Mouse (Mus musculus): ENCODE data around the gene Slc41a1. TPM values are rescaled to one million over a fixed set of nuclear protein-coding genes. Genes with fewer than 3 reads are reported as not detected.

Slc41a1 gene
- polyA plus RNA-seq, 1 experiment, result 73.5 TPM

DNA sequence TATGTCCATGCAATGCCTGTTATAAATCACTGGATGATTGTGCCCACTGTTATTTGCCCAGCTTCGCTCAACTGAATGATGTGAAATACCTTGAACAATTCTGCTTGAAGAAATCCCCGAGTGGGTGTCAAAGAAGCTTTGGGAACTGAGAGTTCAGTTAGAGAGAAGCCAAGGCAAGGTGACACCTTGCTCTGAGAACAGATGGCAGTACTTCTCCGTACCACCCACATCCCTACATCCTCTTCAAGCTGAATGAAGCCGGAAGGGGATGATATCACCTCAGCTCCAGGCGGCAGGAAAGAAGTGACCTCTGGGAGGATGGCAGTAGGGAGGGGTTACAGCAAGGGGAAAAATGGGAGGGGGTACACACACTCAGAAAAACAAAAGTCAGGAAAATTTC, 3.7 kb upstream of the Slc41a1 start:
- WGBS, result 70% methylated on average over 5 of the region's 5 CpGs
- no peaks in the 10 kb centered on the region for H3K36me3 ChIP-seq (ENCODE audit: control insufficient read depth, insufficient read depth, low read length)

DNA sequence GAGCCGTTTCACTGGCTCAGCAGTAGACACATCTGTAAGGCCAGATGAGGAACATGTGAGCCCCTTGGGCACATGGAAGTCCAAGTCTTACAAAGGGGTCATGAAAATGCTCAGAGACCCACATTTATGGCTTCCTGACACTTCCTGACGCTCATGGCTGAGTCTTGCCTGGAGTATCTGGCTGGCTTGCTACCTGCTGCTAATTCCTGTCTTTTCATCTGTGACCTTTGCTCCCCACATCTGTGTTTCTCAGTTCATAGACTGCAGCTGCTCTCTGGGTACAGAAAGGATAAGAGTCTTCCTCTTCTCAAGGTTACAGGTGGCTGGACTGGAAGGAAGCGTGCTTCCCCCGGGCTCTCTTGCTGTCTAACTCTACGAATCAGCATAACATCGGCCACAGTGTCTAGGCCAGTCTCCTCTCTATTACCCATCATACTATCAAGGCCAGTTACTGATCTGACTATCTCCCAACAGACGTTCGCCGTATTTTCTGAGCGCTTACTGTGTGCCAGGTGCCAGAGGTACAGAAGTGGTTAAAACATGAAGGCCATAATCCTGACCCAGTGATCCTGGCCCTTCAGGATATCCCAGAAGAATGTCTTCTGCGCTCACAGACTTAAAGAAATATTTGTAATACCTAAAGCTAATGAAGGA, 2.6 kb upstream of the Slc41a1 start:
- DNase-seq, result peak; percentile 9
- no peaks in the 10 kb centered on the region for H3K27me3 ChIP-seq (ENCODE audit: control insufficient read depth, insufficient read depth, low read length)
- WGBS, result 83% methylated on average over 11 of the region's 11 CpGs
- no peaks in the 10 kb centered on the region for H3K36me3 ChIP-seq (ENCODE audit: control insufficient read depth, insufficient read depth, low read length)
- TF ChIP-seq CTCF (IDR thresholded peaks at IDR 0.05; ENCODE audit: borderline replicate concordance, control insufficient read depth, extremely low read depth, insufficient read depth, low read length, poor library complexity), result no peak
- no peak overlapping the region for H3K27ac ChIP-seq (ENCODE audit: control insufficient read depth, insufficient read depth, low read length)
- H3K4me1 ChIP-seq (replicated peaks; ENCODE audit: control insufficient read depth, insufficient read depth, low read length), result peaks cover 10% of the 10 kb centered on the region
- H3K4me3 ChIP-seq (ENCODE audit: control insufficient read depth, insufficient read depth, low read length), result no peak overlapping the region

More for the DNA sequence above, 3.7 kb upstream of the Slc41a1 start:
- TF ChIP-seq POLR2A (IDR thresholded peaks at IDR 0.05; ENCODE audit: control insufficient read depth, extremely low read depth, insufficient read depth, low read length, poor library complexity), result no peak
- TF ChIP-seq CTCF (IDR thresholded peaks at IDR 0.05; ENCODE audit: borderline replicate concordance, control insufficient read depth, extremely low read depth, insufficient read depth, low read length, poor library complexity), result no peak
- H3K4me1 ChIP-seq (replicated peaks; ENCODE audit: control insufficient read depth, insufficient read depth, low read length), result peaks cover 6% of the 10 kb centered on the region
- no peak for DNase-seq
- H3K4me3 ChIP-seq (ENCODE audit: control insufficient read depth, insufficient read depth, low read length), result no peak overlapping the region
- H3K27ac ChIP-seq (ENCODE audit: control insufficient read depth, insufficient read depth, low read length), result no peak overlapping the region
- no peaks in the 10 kb centered on the region for H3K27me3 ChIP-seq (ENCODE audit: control insufficient read depth, insufficient read depth, low read length)

DNA sequence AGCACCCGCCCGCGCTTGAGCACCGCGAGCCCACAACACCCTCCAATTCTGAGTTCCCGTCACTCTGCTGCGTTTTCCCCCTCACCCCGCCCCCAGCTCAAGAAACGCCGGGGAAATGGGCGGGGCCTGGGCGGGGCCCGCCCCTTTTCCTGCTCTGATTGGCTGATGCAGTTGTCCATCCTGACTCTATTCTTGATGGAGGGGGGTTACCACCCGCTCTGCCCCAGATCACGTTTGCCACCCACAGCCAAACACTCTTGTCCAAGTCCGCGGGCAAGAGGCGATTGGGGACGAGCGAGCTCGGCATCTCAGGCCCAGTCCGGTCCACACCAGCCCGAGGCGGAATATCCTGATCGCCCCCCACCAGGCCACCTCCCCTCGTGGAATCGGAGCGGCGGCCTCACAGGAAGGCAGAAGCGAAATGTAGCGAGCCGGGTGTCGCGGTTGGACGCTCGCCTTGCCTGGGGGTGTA, 530 bp downstream of the Slc41a1 start:
- peak; percentile 82 for TF ChIP-seq POLR2A (IDR thresholded peaks at IDR 0.05; ENCODE audit: control insufficient read depth, extremely low read depth, insufficient read depth, low read length, poor library complexity)
- TF ChIP-seq CTCF (IDR thresholded peaks at IDR 0.05; ENCODE audit: borderline replicate concordance, control insufficient read depth, extremely low read depth, insufficient read depth, low read length, poor library complexity), result no peak

DNA sequence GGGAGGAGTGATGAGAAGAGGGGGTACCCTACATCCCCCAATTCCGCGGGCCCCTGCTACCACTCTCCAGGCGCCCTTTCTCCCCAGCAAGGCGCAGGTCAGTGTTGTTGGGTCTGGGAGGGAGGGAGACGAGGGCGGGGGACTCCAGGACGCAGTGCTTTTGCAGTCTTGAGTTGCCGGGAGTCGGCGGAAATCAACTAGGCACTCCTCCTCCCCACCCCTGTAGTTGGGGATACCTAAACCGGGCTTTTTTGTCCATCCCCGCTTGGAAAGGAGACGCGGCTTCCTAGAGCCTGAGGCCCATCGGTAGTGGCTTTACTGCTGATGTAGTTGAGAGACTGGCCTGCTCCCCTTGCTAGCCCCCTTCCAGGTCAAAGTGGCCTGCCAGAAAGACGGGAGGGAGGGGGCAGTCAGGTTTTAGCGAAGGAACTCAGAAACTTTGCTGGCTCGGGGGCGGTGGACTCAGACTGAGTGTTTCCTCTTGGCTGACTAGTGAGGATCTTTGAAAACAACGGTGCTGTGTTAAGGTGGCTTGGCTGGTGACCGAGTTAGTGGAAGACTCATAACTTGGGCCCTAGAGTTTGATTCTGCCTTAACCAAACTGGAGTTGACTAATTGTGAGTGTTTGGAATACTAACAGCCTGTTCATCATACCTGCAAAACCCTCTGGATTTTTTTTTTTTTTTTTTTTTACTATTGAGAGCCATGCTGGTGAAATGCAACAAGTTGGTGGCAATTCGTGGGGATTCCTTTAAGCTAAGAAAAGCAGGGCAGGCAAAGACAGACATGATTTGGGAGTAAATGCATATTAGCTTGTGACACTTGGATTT, 1.2 kb downstream of the Slc41a1 start:
- no peak for TF ChIP-seq CTCF (IDR thresholded peaks at IDR 0.05; ENCODE audit: borderline replicate concordance, control insufficient read depth, extremely low read depth, insufficient read depth, low read length, poor library complexity)
- TF ChIP-seq POLR2A (IDR thresholded peaks at IDR 0.05; ENCODE audit: control insufficient read depth, extremely low read depth, insufficient read depth, low read length, poor library complexity), result no peak
- no peaks in the 10 kb centered on the region for H3K36me3 ChIP-seq (ENCODE audit: control insufficient read depth, insufficient read depth, low read length)
- 1% methylated on average over 22 of the region's 22 CpGs for WGBS
- DNase-seq, result peak; percentile 56
- H3K4me1 ChIP-seq (replicated peaks; ENCODE audit: control insufficient read depth, insufficient read depth, low read length), result peaks cover 16% of the 10 kb centered on the region
- peak overlapping the region; percentile 22; the same call in 1 of the 2 replicates for H3K27ac ChIP-seq (ENCODE audit: control insufficient read depth, insufficient read depth, low read length)
- peak overlapping the region; percentile 89 for H3K4me3 ChIP-seq (ENCODE audit: control insufficient read depth, insufficient read depth, low read length)
- H3K27me3 ChIP-seq (ENCODE audit: control insufficient read depth, insufficient read depth, low read length), result no peaks in the 10 kb centered on the region

More for the DNA sequence above, 530 bp downstream of the Slc41a1 start:
- peaks cover 15% of the 10 kb centered on the region for H3K4me1 ChIP-seq (replicated peaks; ENCODE audit: control insufficient read depth, insufficient read depth, low read length)
- 0% methylated on average over 36 of the region's 36 CpGs for WGBS
- no peaks in the 10 kb centered on the region for H3K27me3 ChIP-seq (ENCODE audit: control insufficient read depth, insufficient read depth, low read length)
- no peaks in the 10 kb centered on the region for H3K36me3 ChIP-seq (ENCODE audit: control insufficient read depth, insufficient read depth, low read length)
- H3K27ac ChIP-seq (ENCODE audit: control insufficient read depth, insufficient read depth, low read length), result peak overlapping the region; percentile 22; the same call in 1 of the 2 replicates
- peak; percentile 93 for DNase-seq
- H3K4me3 ChIP-seq (ENCODE audit: control insufficient read depth, insufficient read depth, low read length), result peak overlapping the region; percentile 89

DNA sequence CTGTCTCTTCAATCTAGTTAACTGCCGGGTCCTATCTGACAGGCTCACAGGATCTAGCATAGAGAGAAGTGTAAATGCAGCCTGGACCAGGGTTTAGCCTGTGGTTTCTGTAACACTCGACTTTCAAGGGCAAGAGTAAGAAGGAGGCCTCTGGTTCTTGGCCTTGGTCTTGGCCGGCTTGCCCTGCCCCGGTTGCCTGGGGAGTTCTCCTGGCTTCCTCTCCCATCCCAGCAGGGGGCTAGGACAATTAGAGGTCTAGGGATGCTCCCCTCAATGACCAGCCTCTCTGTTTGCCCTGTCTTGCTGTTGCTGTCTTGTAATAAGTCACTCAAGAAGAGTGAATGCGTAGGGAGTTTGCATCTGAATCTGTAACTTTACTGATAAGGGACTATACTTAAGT, 2.0 kb downstream of the Slc41a1 start:
- TF ChIP-seq CTCF (IDR thresholded peaks at IDR 0.05; ENCODE audit: borderline replicate concordance, control insufficient read depth, extremely low read depth, insufficient read depth, low read length, poor library complexity), result no peak
- no peak for TF ChIP-seq POLR2A (IDR thresholded peaks at IDR 0.05; ENCODE audit: control insufficient read depth, extremely low read depth, insufficient read depth, low read length, poor library complexity)
- 58% methylated on average over 5 of the region's 5 CpGs for WGBS
- Histone ChIP-seq H3K4me3 (ENCODE audit: control insufficient read depth, insufficient read depth, low read length) (no peak overlapping the region), H3K27ac (ENCODE audit: control insufficient read depth, insufficient read depth, low read length) (no peak overlapping the region), H3K4me1 (replicated peaks; ENCODE audit: control insufficient read depth, insufficient read depth, low read length) (peaks cover 17% of the 10 kb centered on the region), H3K36me3 (ENCODE audit: control insufficient read depth, insufficient read depth, low read length) (no peaks in the 10 kb centered on the region), H3K27me3 (ENCODE audit: control insufficient read depth, insufficient read depth, low read length) (no peaks in the 10 kb centered on the region)
- no peak for DNase-seq

DNA sequence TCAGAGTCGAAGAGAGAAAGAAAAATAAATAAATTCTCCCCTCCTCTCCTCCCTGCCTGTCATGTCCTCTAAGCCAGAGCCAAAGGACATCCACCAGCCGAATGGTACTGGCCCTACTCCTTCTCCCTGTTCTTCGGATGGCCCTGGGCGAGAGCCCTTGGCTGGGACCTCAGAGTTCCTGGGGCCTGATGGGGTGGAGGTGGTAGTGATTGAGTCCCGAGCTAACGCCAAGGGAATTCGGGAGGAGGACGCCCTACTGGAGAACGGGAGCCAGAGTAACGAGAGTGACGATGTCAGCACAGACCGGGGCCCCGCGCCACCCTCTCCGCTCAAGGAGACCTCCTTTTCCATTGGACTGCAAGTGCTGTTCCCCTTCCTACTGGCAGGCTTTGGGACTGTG, 3.3 kb downstream of the Slc41a1 start:
- WGBS, result 96% methylated on average over 15 of the region's 15 CpGs
- Histone ChIP-seq H3K4me1 (replicated peaks; ENCODE audit: control insufficient read depth, insufficient read depth, low read length) (peaks cover 15% of the 10 kb centered on the region), H3K4me3 (ENCODE audit: control insufficient read depth, insufficient read depth, low read length) (no peak overlapping the region), H3K36me3 (ENCODE audit: control insufficient read depth, insufficient read depth, low read length) (no peaks in the 10 kb centered on the region), H3K27me3 (ENCODE audit: control insufficient read depth, insufficient read depth, low read length) (no peaks in the 10 kb centered on the region), H3K27ac (ENCODE audit: control insufficient read depth, insufficient read depth, low read length) (no peak overlapping the region)
- no peak for DNase-seq
- no peak for TF ChIP-seq CTCF (IDR thresholded peaks at IDR 0.05; ENCODE audit: borderline replicate concordance, control insufficient read depth, extremely low read depth, insufficient read depth, low read length, poor library complexity)
- TF ChIP-seq POLR2A (IDR thresholded peaks at IDR 0.05; ENCODE audit: control insufficient read depth, extremely low read depth, insufficient read depth, low read length, poor library complexity), result no peak

All from thymus, adult 2 months (tissue).